Mouse (Mus musculus) testis, adult 2 months (tissue): Measurements from ENCODE around the gene St13. TPM values are rescaled to one million over a fixed set of nuclear protein-coding genes. Genes with fewer than 3 reads are reported as not detected.

Experiments used
- H3K27ac ChIP-seq: fragments of 200-500 bp; 2 replicates; pipeline ENCODE4 v1.5.1; 2012; ENCODE audit warnings: low read depth, low read length; ENCODE audit not compliant: control insufficient read depth, insufficient read depth
- H3K27me3 ChIP-seq: fragments of 200-500 bp; 2 replicates; pipeline ENCODE4 v1.6.1; 2012; ENCODE audit warnings: mild to moderate bottlenecking, low read length, moderate library complexity; ENCODE audit not compliant: control insufficient read depth, insufficient read depth
- H3K36me3 ChIP-seq: fragments of 200-500 bp; 2 replicates; pipeline ENCODE4 v1.6.1; 2012; ENCODE audit warnings: mild to moderate bottlenecking, low read length; ENCODE audit not compliant: control insufficient read depth, insufficient read depth
- H3K4me1 ChIP-seq: fragments of 200-500 bp; 2 replicates; pipeline ENCODE4 v1.6.1; 2012; ENCODE audit warnings: low read length; ENCODE audit not compliant: control insufficient read depth, insufficient read depth
- H3K4me3 ChIP-seq: fragments of 200-500 bp; 2 replicates; pipeline ENCODE4 v1.5.1; 2012; ENCODE audit warnings: low read depth, mild to moderate bottlenecking, low read length, moderate library complexity, mixed read lengths; ENCODE audit not compliant: control insufficient read depth
- CTCF ChIP-seq: fragments of 200-500 bp; IDR thresholded peaks from 2 replicates; pipeline ENCODE4 v1.5.1; 2012; ENCODE audit warnings: low read depth, mild to moderate bottlenecking, inconsistent platforms, low read length, moderate library complexity; ENCODE audit not compliant: control insufficient read depth, insufficient read depth, insufficient replicate concordance
- POLR2A ChIP-seq: fragments of 200-500 bp; IDR thresholded peaks from 2 replicates; pipeline ENCODE4 v1.6.1; 2012; ENCODE audit warnings: low read depth, mild to moderate bottlenecking, inconsistent platforms, low read length, moderate library complexity; ENCODE audit not compliant: control insufficient read depth
- polyA plus RNA-seq: library from polyadenylated mRNA; depleted of rRNA; stranded (reverse); fragments of >200 nt; gene quantifications from 2 replicates; pipeline ENCODE4 v1.2.3, GENCODE M21; 2012; rRNA removed

The St13 gene
- polyA plus RNA-seq, 1 experiment, result 47.3 TPM

DNA sequence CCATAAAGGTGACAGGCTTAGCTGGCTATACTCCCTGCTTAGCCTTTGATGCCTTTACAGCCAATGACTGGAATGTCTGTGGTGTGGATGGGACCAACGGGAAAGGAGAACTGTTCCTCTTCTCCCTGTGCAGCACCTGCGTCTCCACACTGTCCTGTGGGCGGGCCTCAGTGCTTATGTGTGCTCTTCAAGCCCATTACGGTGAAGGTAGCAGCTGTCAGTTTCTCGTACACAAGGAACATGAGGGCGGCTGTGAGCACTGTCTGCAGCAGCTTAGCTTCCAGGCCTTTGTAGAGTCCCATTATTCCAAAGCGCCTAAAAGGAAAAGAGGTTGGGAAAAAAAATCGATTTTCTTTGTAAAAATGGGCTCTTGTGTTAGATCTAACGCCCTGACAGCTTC, 80.4 kb downstream of the St13 start:
- Histone ChIP-seq H3K27me3 (no peaks in the 10 kb centered on the region), H3K4me3 (no peak overlapping the region), H3K36me3 (peaks cover 2% of the 10 kb centered on the region; the same call in 1 of the 2 replicates), H3K27ac (no peak overlapping the region), H3K4me1 (no peaks in the 10 kb centered on the region)
- TF ChIP-seq POLR2A, result no peak
- no peak for TF ChIP-seq CTCF

DNA sequence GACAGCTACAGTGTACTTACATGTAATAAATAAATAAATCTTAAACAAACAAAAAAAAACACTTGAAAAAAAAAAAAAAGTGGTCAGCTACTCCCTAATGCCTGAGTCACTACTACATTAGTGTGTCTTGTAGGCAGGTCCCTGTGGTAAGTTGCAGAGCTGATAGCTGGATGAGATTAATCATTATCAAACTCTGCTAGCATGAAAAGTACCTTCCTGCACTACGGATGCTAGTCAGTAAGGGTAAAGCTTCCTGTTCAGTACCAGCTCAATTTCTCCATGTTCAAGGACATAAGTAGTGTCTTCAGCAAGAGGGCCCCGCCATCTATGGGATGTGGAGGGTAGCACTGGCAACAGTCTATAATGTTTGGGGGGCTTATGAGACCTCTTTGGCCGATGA, 85.9 kb downstream of the St13 start:
- Histone ChIP-seq H3K4me3 (no peak overlapping the region), H3K27ac (no peak overlapping the region), H3K4me1 (no peaks in the 10 kb centered on the region), H3K27me3 (no peaks in the 10 kb centered on the region), H3K36me3 (no peaks in the 10 kb centered on the region; the same call in 1 of the 2 replicates)
- TF ChIP-seq CTCF, result no peak
- TF ChIP-seq POLR2A, result no peak

Other genes with a start within 250 kb of the St13 start
- 26.8 and 30.2 TPM in 2 replicates for gene Mrtfa, start 209.3 kb downstream of the St13 start, polyA plus RNA-seq
- gene Mchr1, start 164.6 kb downstream of the St13 start, polyA plus RNA-seq, result 0.37 and 0.71 TPM in 2 replicates
- 10.5 and 11.9 TPM in 2 replicates for gene Slc25a17, start 39.3 kb downstream of the St13 start, polyA plus RNA-seq
- gene Xpnpep3, start 61 bp upstream of the St13 start, polyA plus RNA-seq, result 14.6 and 14.9 TPM in 2 replicates
- 62.7 and 75.2 TPM in 2 replicates for gene Dnajb7, start 8.2 kb upstream of the St13 start, polyA plus RNA-seq
- gene Rbx1, start 66.2 kb upstream of the St13 start, polyA plus RNA-seq, result 51.1 and 55.3 TPM in 2 replicates
- 22.0 and 25.7 TPM in 2 replicates for gene Ep300, start 185.3 kb upstream of the St13 start, polyA plus RNA-seq